Mouse (Mus musculus): ENCODE measurements at regions not wholly inside any gene's neighbourhood (a gene's known extent, or its start where the extent isn't known, plus 50 kb on each side); places are given as distances from the start of the nearest gene placed in this dataset.
A peak's percentile ranks its signal among the peaks of the same experiment; 100 is the strongest.
"Not testable (repeated sequence)": the region's sequence is repeated elsewhere in the genome, so short reads cannot be mapped to it uniquely, and the experiment has no call there.

- no peaks in the 10 kb centered on the region for H3K9me3 ChIP-seq (replicated peaks; ENCODE audit: control insufficient read depth, low read length)
- H3K4me1 ChIP-seq (ENCODE audit: control insufficient read depth, insufficient read depth, low read length), result no peaks in the 10 kb centered on the region
- 39% methylated on average over 2 of the region's 2 CpGs for WGBS
- ATAC-seq (peak; percentile 52; the same call in 1 of the 2 replicates), DNase-seq (ENCODE audit: low spot score) (peak; percentile 48)
- no peak overlapping the region for H3K9ac ChIP-seq (ENCODE audit: low read length)
- H3K27ac ChIP-seq (ENCODE audit: low read depth, low read length), result no peak overlapping the region
- no peaks in the 10 kb centered on the region for H3K27me3 ChIP-seq (replicated peaks; ENCODE audit: control insufficient read depth, insufficient read depth, low read length)
- H3K4me3 ChIP-seq (ENCODE audit: low read depth, low read length), result no peak overlapping the region
- no peak overlapping the region for H3K4me2 ChIP-seq (ENCODE audit: low read length)
- no peaks in the 10 kb centered on the region for H3K36me3 ChIP-seq (ENCODE audit: control insufficient read depth, insufficient read depth, low read length)
Observed at GRCm38 (mm10) chr4:21464456-21464855, 221.3 kb downstream of the Prdm13 start.

DNA sequence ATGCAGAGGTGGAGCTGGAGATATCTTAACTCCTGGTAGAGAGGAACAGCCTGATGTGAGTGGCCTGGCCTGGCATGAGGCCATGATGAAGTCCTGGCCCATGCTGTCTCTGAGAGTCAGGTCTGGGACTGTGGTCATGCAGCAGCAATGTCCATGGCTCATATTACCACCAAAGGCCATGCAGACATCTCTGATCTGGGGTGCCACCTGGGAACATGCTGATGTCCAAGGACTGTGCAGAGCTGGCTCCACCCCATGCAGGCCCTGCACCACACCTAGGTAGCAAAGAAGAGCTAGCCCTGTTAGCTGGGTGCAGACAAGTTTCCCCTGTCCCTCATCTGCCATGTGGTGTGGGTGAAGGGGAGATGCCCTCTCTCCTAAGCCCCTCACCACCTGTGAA lies 244.5 kb downstream of the Prdm13 start:
- H3K27ac ChIP-seq (ENCODE audit: low read depth, low read length), result no peak overlapping the region
- ATAC-seq, result no peak
- no peak for DNase-seq (ENCODE audit: low spot score)
- H3K4me3 ChIP-seq (ENCODE audit: low read depth, low read length), result no peak overlapping the region
- no peaks in the 10 kb centered on the region for H3K4me1 ChIP-seq (ENCODE audit: control insufficient read depth, insufficient read depth, low read length)
- H3K4me2 ChIP-seq (ENCODE audit: low read length), result no peak overlapping the region
- H3K27me3 ChIP-seq (replicated peaks; ENCODE audit: control insufficient read depth, insufficient read depth, low read length), result no peaks in the 10 kb centered on the region
- no peak overlapping the region for H3K9ac ChIP-seq (ENCODE audit: low read length)
- H3K36me3 ChIP-seq (ENCODE audit: control insufficient read depth, insufficient read depth, low read length), result no peaks in the 10 kb centered on the region
- H3K9me3 ChIP-seq (replicated peaks; ENCODE audit: control insufficient read depth, low read length), result no peaks in the 10 kb centered on the region

DNA sequence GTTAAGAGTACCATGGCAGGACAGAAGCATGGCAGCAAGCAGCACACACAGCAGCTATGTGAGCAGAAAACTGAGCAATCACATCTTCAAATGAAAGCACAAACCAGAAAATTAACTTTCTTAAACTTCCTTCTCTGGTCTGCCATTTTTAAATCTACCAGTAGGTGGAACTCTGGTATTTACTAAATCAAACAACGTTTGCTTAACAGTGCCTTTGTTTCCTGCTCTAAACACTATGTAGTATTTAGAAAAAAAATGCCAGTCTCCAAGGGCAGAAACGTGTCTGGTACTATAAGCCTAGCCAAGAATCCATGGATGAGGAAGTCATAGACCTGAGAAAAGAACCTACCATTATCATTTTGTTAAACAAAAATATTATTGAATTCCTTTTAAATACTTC lies 249.1 kb downstream of the Prdm13 start:
- Histone ChIP-seq H3K9me3 (replicated peaks; ENCODE audit: control insufficient read depth, low read length) (no peaks in the 10 kb centered on the region), H3K4me2 (ENCODE audit: low read length) (no peak overlapping the region), H3K36me3 (ENCODE audit: control insufficient read depth, insufficient read depth, low read length) (no peaks in the 10 kb centered on the region), H3K9ac (ENCODE audit: low read length) (no peak overlapping the region), H3K4me3 (ENCODE audit: low read depth, low read length) (no peak overlapping the region), H3K27me3 (replicated peaks; ENCODE audit: control insufficient read depth, insufficient read depth, low read length) (no peaks in the 10 kb centered on the region), H3K4me1 (ENCODE audit: control insufficient read depth, insufficient read depth, low read length) (no peaks in the 10 kb centered on the region), H3K27ac (ENCODE audit: low read depth, low read length) (no peak overlapping the region)
- ATAC-seq (no peak), DNase-seq (ENCODE audit: low spot score) (peak; percentile 58)
- 16% methylated on average over 2 of the region's 2 CpGs for WGBS

DNA sequence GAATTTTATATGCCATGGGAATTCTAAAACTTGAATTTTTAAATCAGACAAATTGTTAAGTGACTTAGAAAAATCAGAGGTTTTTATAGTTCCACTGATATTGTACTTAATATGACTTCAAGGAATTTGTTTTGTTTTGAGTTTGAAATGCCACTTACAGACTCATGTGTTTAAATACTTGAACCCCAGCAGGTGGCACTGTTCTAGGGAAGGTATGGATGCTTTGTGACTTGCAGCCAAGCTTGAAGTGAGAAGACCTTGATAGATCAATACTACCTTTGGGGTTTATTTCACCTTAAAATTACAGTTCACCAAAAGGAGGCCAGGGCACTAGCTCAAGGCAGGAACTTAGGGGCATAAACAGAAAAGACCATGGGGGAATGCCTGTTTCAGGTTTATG lies 277.9 kb downstream of the Prdm13 start:
- DNase-seq (ENCODE audit: low spot score), result peak; percentile 58
- Histone ChIP-seq H3K4me3 (ENCODE audit: low read depth, low read length) (no peak overlapping the region), H3K36me3 (ENCODE audit: control insufficient read depth, insufficient read depth, low read length) (no peaks in the 10 kb centered on the region), H3K9ac (ENCODE audit: low read length) (no peak overlapping the region), H3K9me3 (replicated peaks; ENCODE audit: control insufficient read depth, low read length) (no peaks in the 10 kb centered on the region), H3K4me2 (ENCODE audit: low read length) (no peak overlapping the region), H3K4me1 (ENCODE audit: control insufficient read depth, insufficient read depth, low read length) (no peaks in the 10 kb centered on the region), H3K27ac (ENCODE audit: low read depth, low read length) (no peak overlapping the region), H3K27me3 (replicated peaks; ENCODE audit: control insufficient read depth, insufficient read depth, low read length) (no peaks in the 10 kb centered on the region)
- no peak for ATAC-seq

DNA sequence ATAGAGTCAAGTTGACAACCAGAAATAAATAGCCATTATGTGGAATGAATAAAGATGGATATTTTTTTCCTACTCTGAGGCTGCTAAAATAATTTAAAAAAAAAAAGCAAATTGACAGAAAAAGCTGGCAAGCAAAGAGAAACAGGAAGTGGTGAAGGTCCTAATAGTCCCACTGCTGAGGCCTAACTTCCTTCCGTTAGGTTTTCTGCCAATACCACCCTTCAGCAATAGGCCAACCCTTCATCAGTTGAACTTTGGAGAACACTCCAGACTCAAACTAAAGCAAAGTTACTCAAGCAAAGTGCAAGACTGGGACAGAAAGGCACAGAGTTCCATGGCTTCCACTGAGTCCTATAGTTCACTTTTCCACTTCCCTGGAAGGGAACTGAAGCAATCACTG lies 316.4 kb downstream of the Prdm13 start:
- DNase-seq (ENCODE audit: low spot score) (no peak), ATAC-seq (no peak)
- WGBS, result 100% methylated on average over 1 of the region's 1 CpGs
- H3K9me3 ChIP-seq (replicated peaks; ENCODE audit: control insufficient read depth, low read length), result no peaks in the 10 kb centered on the region
- H3K4me2 ChIP-seq (ENCODE audit: low read length), result no peak overlapping the region
- H3K27me3 ChIP-seq (replicated peaks; ENCODE audit: control insufficient read depth, insufficient read depth, low read length), result no peaks in the 10 kb centered on the region
- no peak overlapping the region for H3K9ac ChIP-seq (ENCODE audit: low read length)
- no peak overlapping the region for H3K4me3 ChIP-seq (ENCODE audit: low read depth, low read length)
- H3K36me3 ChIP-seq (ENCODE audit: control insufficient read depth, insufficient read depth, low read length), result no peaks in the 10 kb centered on the region
- no peak overlapping the region for H3K27ac ChIP-seq (ENCODE audit: low read depth, low read length)
- H3K4me1 ChIP-seq (ENCODE audit: control insufficient read depth, insufficient read depth, low read length), result no peaks in the 10 kb centered on the region

DNA sequence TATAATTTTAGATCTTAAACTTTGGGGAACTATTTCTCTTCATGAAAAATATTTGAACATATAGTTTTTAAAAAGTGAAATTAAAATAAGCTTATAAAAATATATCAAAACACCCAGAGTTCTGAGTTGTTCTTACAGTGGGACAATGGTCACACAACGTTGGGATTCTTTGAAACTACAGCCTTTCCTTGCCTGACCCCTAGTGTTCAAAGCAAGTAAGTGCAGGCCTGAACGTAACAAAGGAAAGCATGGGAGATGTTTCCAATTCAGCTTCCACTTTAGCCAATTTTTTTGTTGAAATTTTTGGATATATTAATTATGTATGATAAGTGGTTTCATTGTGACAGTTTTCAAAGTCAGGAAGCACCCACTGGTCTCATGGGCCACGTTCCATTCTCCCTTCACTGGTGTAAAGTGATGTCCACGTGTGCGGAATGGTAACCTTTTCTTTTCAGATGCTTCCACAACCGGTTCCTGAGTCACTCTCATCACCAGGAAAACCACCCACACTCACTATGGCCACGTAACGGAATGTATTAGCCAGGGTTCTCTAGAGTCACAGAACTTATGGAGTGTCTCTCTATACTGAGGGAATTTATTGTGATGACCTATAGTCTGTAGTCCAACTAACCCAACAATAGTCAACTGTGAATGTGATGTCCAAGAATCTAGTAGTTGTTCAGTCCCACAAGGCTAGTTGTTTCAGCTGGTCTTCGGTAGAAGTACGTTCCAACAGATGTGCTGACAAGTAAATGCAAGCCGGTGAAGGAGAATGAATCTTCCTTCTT lies 317.3 kb downstream of the Prdm13 start:
- WGBS, result 68% methylated on average over 11 of the region's 11 CpGs
- H3K9me3 ChIP-seq (replicated peaks; ENCODE audit: control insufficient read depth, low read length), result no peaks in the 10 kb centered on the region
- no peaks in the 10 kb centered on the region for H3K4me1 ChIP-seq (ENCODE audit: control insufficient read depth, insufficient read depth, low read length)
- H3K4me3 ChIP-seq (ENCODE audit: low read depth, low read length), result no peak overlapping the region
- no peak overlapping the region for H3K4me2 ChIP-seq (ENCODE audit: low read length)
- no peak overlapping the region for H3K9ac ChIP-seq (ENCODE audit: low read length)
- H3K36me3 ChIP-seq (ENCODE audit: control insufficient read depth, insufficient read depth, low read length), result no peaks in the 10 kb centered on the region
- H3K27me3 ChIP-seq (replicated peaks; ENCODE audit: control insufficient read depth, insufficient read depth, low read length), result no peaks in the 10 kb centered on the region
- ATAC-seq (peak; percentile 81), DNase-seq (ENCODE audit: low spot score) (peak; percentile 81)
- no peak overlapping the region for H3K27ac ChIP-seq (ENCODE audit: low read depth, low read length)

DNA sequence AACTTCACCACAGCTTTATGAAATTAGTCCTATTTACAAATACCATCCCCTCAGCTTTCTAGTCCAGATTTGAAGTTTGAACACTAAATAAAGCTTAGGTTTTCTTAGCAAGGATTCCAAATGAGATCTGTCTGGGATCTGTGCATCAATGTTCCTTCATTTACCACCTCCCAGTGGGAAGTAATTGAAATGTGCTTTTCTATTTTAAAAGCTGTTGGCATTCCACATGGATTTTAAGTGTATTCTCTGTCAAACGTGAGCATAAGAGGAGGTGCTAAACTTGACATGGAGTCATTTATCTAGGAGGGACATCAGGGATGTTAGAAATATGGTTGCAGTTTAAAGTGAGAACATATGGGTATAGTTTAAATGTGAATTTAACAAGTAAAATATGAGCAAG lies 364.0 kb downstream of the Prdm13 start:
- Histone ChIP-seq H3K4me2 (ENCODE audit: low read length) (no peak overlapping the region), H3K4me1 (ENCODE audit: control insufficient read depth, insufficient read depth, low read length) (no peaks in the 10 kb centered on the region), H3K9me3 (replicated peaks; ENCODE audit: control insufficient read depth, low read length) (no peaks in the 10 kb centered on the region), H3K4me3 (ENCODE audit: low read depth, low read length) (no peak overlapping the region), H3K36me3 (ENCODE audit: control insufficient read depth, insufficient read depth, low read length) (no peaks in the 10 kb centered on the region), H3K27me3 (replicated peaks; ENCODE audit: control insufficient read depth, insufficient read depth, low read length) (no peaks in the 10 kb centered on the region), H3K9ac (ENCODE audit: low read length) (no peak overlapping the region), H3K27ac (ENCODE audit: low read depth, low read length) (no peak overlapping the region)
- ATAC-seq (no peak), DNase-seq (ENCODE audit: low spot score) (no peak)
- WGBS, result 53% methylated on average over 1 of the region's 1 CpGs

DNA sequence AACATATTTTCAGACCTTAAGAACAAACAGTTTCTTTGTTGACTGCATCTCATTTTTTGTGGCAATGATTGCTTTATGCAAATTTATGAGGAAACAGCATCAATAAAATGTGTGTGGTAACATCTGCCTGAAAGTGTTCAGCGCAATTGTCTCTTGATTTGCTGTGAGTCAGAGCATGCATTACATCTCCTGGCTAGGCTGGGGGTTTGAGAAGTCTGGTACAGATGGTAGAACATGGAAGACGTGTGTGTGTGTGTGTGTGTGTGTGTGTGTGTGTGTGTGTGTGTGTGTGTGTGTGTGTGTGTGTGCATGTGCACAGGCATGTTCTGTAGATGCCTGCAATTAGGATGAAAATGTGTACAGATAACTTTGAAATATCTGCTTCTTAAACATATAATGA lies 376.5 kb downstream of the Prdm13 start:
- DNase-seq (ENCODE audit: low spot score); ATAC-seq: not testable (repeated sequence)

GRCm38 (mm10) chr4:21307476-21308011 lies 378.2 kb downstream of the Prdm13 start:
- ATAC-seq, result peak; percentile 52; the same call in 1 of the 2 replicates
- Histone ChIP-seq H3K9ac (ENCODE audit: low read length) (no peak overlapping the region), H3K9me3 (replicated peaks; ENCODE audit: control insufficient read depth, low read length) (no peaks in the 10 kb centered on the region), H3K27ac (ENCODE audit: low read depth, low read length) (no peak overlapping the region), H3K4me1 (ENCODE audit: control insufficient read depth, insufficient read depth, low read length) (no peaks in the 10 kb centered on the region), H3K36me3 (ENCODE audit: control insufficient read depth, insufficient read depth, low read length) (no peaks in the 10 kb centered on the region), H3K4me3 (ENCODE audit: low read depth, low read length) (no peak overlapping the region), H3K4me2 (ENCODE audit: low read length) (no peak overlapping the region), H3K27me3 (replicated peaks; ENCODE audit: control insufficient read depth, insufficient read depth, low read length) (no peaks in the 10 kb centered on the region)
- DNase-seq (ENCODE audit: low spot score), result peak; percentile 58
- 34% methylated on average over 3 of the region's 3 CpGs for WGBS

More for the DNA sequence above, 376.5 kb downstream of the Prdm13 start:
- not testable (repeated sequence) for H3K9ac ChIP-seq (ENCODE audit: low read length); H3K36me3 ChIP-seq (ENCODE audit: control insufficient read depth, insufficient read depth, low read length); H3K4me2 ChIP-seq (ENCODE audit: low read length); H3K27me3 ChIP-seq (replicated peaks; ENCODE audit: control insufficient read depth, insufficient read depth, low read length); H3K27ac ChIP-seq (ENCODE audit: low read depth, low read length); H3K4me1 ChIP-seq (ENCODE audit: control insufficient read depth, insufficient read depth, low read length); H3K4me3 ChIP-seq (ENCODE audit: low read depth, low read length); H3K9me3 ChIP-seq (replicated peaks; ENCODE audit: control insufficient read depth, low read length)
- WGBS, result 78% methylated on average over 2 of the region's 2 CpGs

Measured in forebrain, embryonic 14.5 days (tissue).